Comparison of ENCODE assay signal across 8 mouse cellular contexts in genomic region chr2:71786591-71787155, GRCm38 (mm10). TPM values are rescaled to one million over a fixed set of nuclear protein-coding genes. Genes with fewer than 3 reads are reported as not detected.
DNase-seq lines count a peak whose midpoint lies in the region; ATAC-seq and TF ChIP-seq lines count a peak whose summit lies in the region.

No protein-coding gene starts in this region.

- H3K4me3 ChIP-seq in embryonic facial prominence, embryonic 12.5 days, result peak overlapping the region; percentile 75
- peak overlapping the region; percentile 79 for H3K4me3 ChIP-seq in kidney, adult 2 months (ENCODE audit: insufficient read depth, low read depth, low read length)
- peak overlapping the region; percentile 84 for H3K4me3 ChIP-seq in liver, adult 2 months (ENCODE audit: insufficient read depth, low read depth, low read length)
- peak overlapping the region; percentile 75 for H3K4me3 ChIP-seq in midbrain, embryonic 16.5 days (ENCODE audit: low read depth, low read length)

- H3K4me1 ChIP-seq in embryonic facial prominence, embryonic 12.5 days, result peaks cover 6% of the 10 kb centered on the region; the same call in 1 of the 2 replicates
- H3K4me1 ChIP-seq in kidney, adult 2 months (ENCODE audit: control insufficient read depth, insufficient read depth, low read length), result peaks cover 25% of the 10 kb centered on the region
- peaks cover 3% of the 10 kb centered on the region; the same call in 1 of the 2 replicates for H3K4me1 ChIP-seq in liver, adult 2 months (ENCODE audit: control insufficient read depth, insufficient read depth, low read length)
- peaks cover 5% of the 10 kb centered on the region; the same call in 1 of the 2 replicates for H3K4me1 ChIP-seq in midbrain, embryonic 16.5 days (ENCODE audit: control insufficient read depth, insufficient read depth, low read length)

- H3K27me3 ChIP-seq in embryonic facial prominence, embryonic 12.5 days, result peaks cover 15% of the 10 kb centered on the region
- no peaks in the 10 kb centered on the region for H3K27me3 ChIP-seq in kidney, adult 2 months (replicated peaks; ENCODE audit: control insufficient read depth, insufficient read depth, low read length)
- no peaks in the 10 kb centered on the region for H3K27me3 ChIP-seq in liver, adult 2 months (ENCODE audit: control insufficient read depth, insufficient read depth, low read length)
- H3K27me3 ChIP-seq in midbrain, embryonic 16.5 days (ENCODE audit: control insufficient read depth, insufficient read depth, low read depth, low read length), result no peaks in the 10 kb centered on the region

- peak overlapping the region; percentile 96 for H3K4me2 ChIP-seq in embryonic facial prominence, embryonic 12.5 days (replicated peaks)
- peak overlapping the region; percentile 97 for H3K4me2 ChIP-seq in midbrain, embryonic 16.5 days (ENCODE audit: low read length)

- TF ChIP-seq POLR2A in kidney, adult 2 months (IDR thresholded peaks at IDR 0.05; ENCODE audit: low read depth, low read length), result peak; percentile 61
- peak; percentile 69 for TF ChIP-seq POLR2A in liver, adult 2 months (IDR thresholded peaks at IDR 0.05; ENCODE audit: extremely low read depth, insufficient read depth, low read length)

- no peak for TF ChIP-seq CTCF in kidney, adult 2 months (conservative IDR thresholded peaks at IDR 0.05; ENCODE audit: insufficient read depth, insufficient read length, low read depth, low read length)
- TF ChIP-seq CTCF in liver, adult 2 months (IDR thresholded peaks at IDR 0.05; ENCODE audit: low read depth, low read length), result no peak

- 2% methylated on average over 40 of the region's 61 CpGs for WGBS in embryonic facial prominence, embryonic 12.5 days
- WGBS in kidney, adult 2 months, result 1% methylated on average over 61 of the region's 61 CpGs
- WGBS in liver, adult 2 months, result 2% methylated on average over 60 of the region's 61 CpGs
- WGBS in midbrain, embryonic 16.5 days, result under 1% methylated on average over 39 of the region's 61 CpGs

- H3K9me3 ChIP-seq in embryonic facial prominence, embryonic 12.5 days, result no peaks in the 10 kb centered on the region
- no peaks in the 10 kb centered on the region for H3K9me3 ChIP-seq in midbrain, embryonic 16.5 days (replicated peaks; ENCODE audit: control insufficient read depth, low read length, poor library complexity, severe bottlenecking)

- peak overlapping the region; percentile 73 for H3K27ac ChIP-seq in embryonic facial prominence, embryonic 12.5 days
- H3K27ac ChIP-seq in kidney, adult 2 months (ENCODE audit: insufficient read depth, low read depth, low read length), result peak overlapping the region; percentile 72
- H3K27ac ChIP-seq in liver, adult 2 months (replicated peaks; ENCODE audit: insufficient read depth, low read depth, low read length), result no peak overlapping the region
- peak overlapping the region; percentile 65 for H3K27ac ChIP-seq in midbrain, embryonic 16.5 days (ENCODE audit: low read length)

- H3K36me3 ChIP-seq in embryonic facial prominence, embryonic 12.5 days, result no peaks in the 10 kb centered on the region
- no peaks in the 10 kb centered on the region for H3K36me3 ChIP-seq in kidney, adult 2 months (ENCODE audit: control insufficient read depth, insufficient read depth, low read length)
- no peaks in the 10 kb centered on the region for H3K36me3 ChIP-seq in liver, adult 2 months (ENCODE audit: control insufficient read depth, insufficient read depth, low read length)
- H3K36me3 ChIP-seq in midbrain, embryonic 16.5 days (ENCODE audit: control insufficient read depth, insufficient read depth, low read length), result no peaks in the 10 kb centered on the region

- H3K9ac ChIP-seq in embryonic facial prominence, embryonic 12.5 days, result peak overlapping the region; percentile 68
- H3K9ac ChIP-seq in liver, adult 2 months (ENCODE audit: low read depth, low read length), result peak overlapping the region; percentile 70
- peak overlapping the region; percentile 80 for H3K9ac ChIP-seq in midbrain, embryonic 16.5 days (ENCODE audit: low read depth, low read length)

- DNase-seq in CD4-positive helper T cell, adult 2 months (ENCODE audit: low read depth, low spot score), result peak; percentile 90
- peak; percentile 84 to 90 for DNase-seq in adrenal gland, postnatal 36 days
- peak; percentile 61 to 82 for DNase-seq in heart, adult 9 months (ENCODE audit: low spot score in 2 of 2)
- peak; percentile 89 for DNase-seq in kidney, adult 2 months
- peak; percentile 53 for DNase-seq in liver, adult 2 months (ENCODE audit: extremely low read depth, low read depth, low spot score)
- DNase-seq in spleen, postnatal 14 days (ENCODE audit: low spot score in 2 of 2), result peak; percentile 32 to 33

- H3K79me2 ChIP-seq in liver, adult 2 months (ENCODE audit: control insufficient read depth, insufficient read depth, low read length), result no peaks in the 10 kb centered on the region

- ATAC-seq in embryonic facial prominence, embryonic 12.5 days (ENCODE audit: insufficient number of reproducible peaks, insufficient read depth, low FRiP score, low TSS enrichment), result peak; percentile 87
- ATAC-seq in midbrain, embryonic 16.5 days, result peak; percentile 88

RNA-seq across cellular contexts. Expression of gene Itga6, which starts 41.3 kb away (rescaled TPM):
- 100 to 1,000 TPM; 156 to 185 TPM for total RNA-seq in adrenal gland, postnatal 36 days (2021)
- polyA plus RNA-seq in embryonic facial prominence, embryonic 12.5 days (2016; fragmentation: Nextera tagmentation; extraction: Ambion mirVana), result 39.8 and 43.4 TPM in 2 replicates
- 58.7 and 60.3 TPM in 2 replicates for polyA plus RNA-seq in kidney, adult 2 months (2012; rRNA removed)
- 5.1 and 6.1 TPM in 2 replicates for total RNA-seq in liver, adult 2 months (2014; rRNA removed)
- 2.2 and 2.4 TPM in 2 replicates for polyA plus RNA-seq in liver, adult 2 months (2012; rRNA removed)
- polyA plus RNA-seq in midbrain, embryonic 16.5 days (2015; fragmentation: Nextera tagmentation; extraction: Ambion mirVana), result 17.7 and 23.7 TPM in 2 replicates

Comparison
In these comparisons a context has a peak if more than half of its experiments do, and no peak if none do; other contexts are left out.
1. DNase-seq: peak in every context shown above with its lines; median percentile 90 in CD4-positive helper T cell, adult 2 months; 89 in kidney, adult 2 months; 87 in adrenal gland, postnatal 36 days; 72 in heart, adult 9 months; 53 in liver, adult 2 months; 32 in spleen, postnatal 14 days.